Mouse (Mus musculus) gastrocnemius, postnatal 14 days (tissue): ENCODE measurements around the gene Gna15. TPM values are rescaled to one million over a fixed set of nuclear protein-coding genes. Genes with fewer than 3 reads are reported as not detected.

Source experiments
- DNase-seq: peaks from one replicate; pipeline ENCODE4 v3.0.0; 2021; ENCODE audit warnings: mixed read lengths
- intact Hi-C: fragments of 180-260 bp; cut with DNase I; formaldehyde crosslinking; loops from one replicate; pipeline ENCODE4 v1.15.1; 2025; ENCODE audit warnings: low total_unique reads
- total RNA-seq, 2 experiments: library from RNA; stranded (reverse); gene quantifications; 2 replicates each; pipeline ENCODE4 v1.2.3; 2021

Gene Gna15
- total RNA-seq, 2 experiments from 2014 or later = 0.60 to 1.2 TPM

- intact Hi-C loops = no loop called here
- DNase-seq = no peak
Measured at GRCm38 (mm10) chr10:81482533-81482889, 41.5 kb downstream of the Gna15 start, which contains the start of gene Celf5. Gene Celf5, minus strand, starts transcription at chr10:81482709.

- DNase-seq = no peak
- intact Hi-C loops = no loop called here
Measured at GRCm38 (mm10) chr10:81481605-81482532, 42.2 kb downstream of the Gna15 start.

- no peak for DNase-seq
- intact Hi-C loops = no loop called here
Measured at GRCm38 (mm10) chr10:81474461-81474860, 49.6 kb downstream of the Gna15 start.

- intact Hi-C loops = no loop called here
- no peak for DNase-seq
Measured at GRCm38 (mm10) chr10:81473003-81473451, 51.0 kb downstream of the Gna15 start.

- DNase-seq = no peak
- intact Hi-C loops = no loop called here
Measured at GRCm38 (mm10) chr10:81472403-81473002, 51.5 kb downstream of the Gna15 start.

GRCm38 (mm10) chr10:81470454-81470853 lies 53.6 kb downstream of the Gna15 start:
- intact Hi-C loops = no loop called here
- no peak for DNase-seq

GRCm38 (mm10) chr10:81469253-81469652 lies 54.8 kb downstream of the Gna15 start:
- DNase-seq = no peak
- intact Hi-C loops = no loop called here

- peak; percentile 3 for DNase-seq
- intact Hi-C loops = no loop called here
Measured at GRCm38 (mm10) chr10:81467670-81468235, 56.3 kb downstream of the Gna15 start.

- DNase-seq = peak; percentile 3
- intact Hi-C loops = no loop called here
Measured at GRCm38 (mm10) chr10:81466881-81467280, 57.1 kb downstream of the Gna15 start.

- DNase-seq = no peak
- intact Hi-C loops = no loop called here
Measured at GRCm38 (mm10) chr10:81466066-81466465, 58.0 kb downstream of the Gna15 start.

GRCm38 (mm10) chr10:81465265-81465645 lies 58.8 kb downstream of the Gna15 start:
- DNase-seq = peak; percentile 3
- intact Hi-C loops = no loop called here

GRCm38 (mm10) chr10:81464405-81465264 lies 59.4 kb downstream of the Gna15 start:
- peak; percentile 66 for DNase-seq
- intact Hi-C loops = no loop called here

GRCm38 (mm10) chr10:81463531-81463930 lies 60.5 kb downstream of the Gna15 start:
- intact Hi-C loops = no loop called here
- DNase-seq = no peak

GRCm38 (mm10) chr10:81462917-81463316 lies 61.1 kb downstream of the Gna15 start:
- intact Hi-C loops = no loop called here
- no peak for DNase-seq

- no peak for DNase-seq
- intact Hi-C loops = no loop called here
Measured at GRCm38 (mm10) chr10:81462415-81462804, 61.6 kb downstream of the Gna15 start.

GRCm38 (mm10) chr10:81461673-81462414 lies 62.2 kb downstream of the Gna15 start:
- no peak for DNase-seq
- intact Hi-C loops = no loop called here

GRCm38 (mm10) chr10:81460951-81461350 lies 63.1 kb downstream of the Gna15 start:
- intact Hi-C loops = no loop called here
- DNase-seq = no peak

- no peak for DNase-seq
- intact Hi-C loops = no loop called here
Measured at GRCm38 (mm10) chr10:81460471-81460870, 63.6 kb downstream of the Gna15 start.

- no peak for DNase-seq
- intact Hi-C loops = loop anchor here (10.0 kb wide), 1 partner anchor 175 kb away; no protein-coding TSS in a partner anchor
Measured at GRCm38 (mm10) chr10:81459399-81459798, 64.6 kb downstream of the Gna15 start.
